Mouse (Mus musculus): ENCODE data around the gene Chil5. TPM values are rescaled to one million over a fixed set of nuclear protein-coding genes. Genes with fewer than 3 reads are reported as not detected.

Gene Chil5
- 0.16 and 0.76 TPM in 2 replicates for polyA plus RNA-seq (2012; rRNA removed; ENCODE audit: low replicate concordance)

DNA sequence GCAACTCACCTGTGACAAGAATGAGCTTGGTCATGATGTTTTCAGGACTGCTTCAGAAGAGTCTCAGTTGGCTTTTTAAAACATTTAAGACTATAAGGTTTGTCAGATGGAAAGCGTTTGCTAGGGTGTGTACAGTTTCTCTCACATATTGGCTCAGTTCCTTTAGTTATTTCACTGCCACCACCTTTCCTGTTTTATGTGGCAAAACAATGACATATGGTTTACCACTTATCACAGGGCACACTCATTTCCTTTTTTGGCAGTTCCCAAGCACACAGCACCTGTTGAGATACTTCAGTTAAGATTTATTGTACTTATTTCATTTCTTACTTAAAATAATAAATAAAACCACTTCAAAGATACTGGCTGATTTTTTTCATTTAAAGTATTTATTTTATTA, at the start of gene Chil5:
Chil5 (minus strand) TSS at position 34 of the 400 bp plus-strand sequence.

DNA sequence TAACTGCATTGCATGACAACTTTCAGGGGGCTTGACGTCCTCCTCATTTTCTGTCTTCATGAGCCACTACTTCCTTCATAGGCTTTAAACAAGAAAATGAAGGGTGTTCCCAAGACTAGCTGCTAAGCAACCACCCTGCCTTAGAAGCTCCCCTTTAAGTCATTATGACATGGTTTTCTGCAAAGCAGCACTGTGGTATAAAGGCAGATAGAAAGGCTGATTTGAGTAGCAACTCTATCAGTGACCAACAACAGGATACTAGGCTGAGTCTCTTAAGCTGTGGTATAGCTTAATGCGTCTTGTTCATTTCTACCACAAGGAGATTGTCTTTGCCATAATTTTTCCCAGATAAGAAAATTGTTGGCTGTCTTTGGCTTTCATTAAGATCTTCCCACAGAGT, 18.1 kb downstream of the Chil5 start, which contains the start of gene Pifo:
Pifo (minus strand) TSS at position 101 of the 400 bp plus-strand sequence.

DNA sequence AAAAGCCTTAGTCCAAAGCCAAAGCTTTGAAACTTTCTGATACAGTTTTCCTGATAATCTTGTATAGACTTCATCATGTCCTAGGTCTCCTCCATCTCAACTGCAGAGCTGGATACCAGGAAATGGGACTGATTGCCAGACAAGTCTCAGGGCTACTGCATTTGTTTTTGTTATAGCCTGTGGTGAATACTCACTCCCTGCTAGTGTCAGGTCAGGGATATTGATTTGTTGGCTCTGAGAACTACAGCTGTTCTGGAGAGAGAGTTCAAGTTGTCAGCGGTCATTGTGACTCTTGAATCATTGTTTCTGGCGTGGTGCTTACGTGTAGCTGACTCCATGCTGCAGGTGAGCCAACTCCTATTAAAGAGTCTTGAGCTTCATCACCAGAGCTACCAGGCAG, 59.2 kb downstream of the Chil5 start, which contains the start of gene Ovgp1:
Ovgp1 (plus strand) TSS at position 301 of the 400 bp plus-strand sequence.

Other genes with a start within 250 kb of the Chil5 start
- gene Rap1a, start 231.5 kb downstream of the Chil5 start, polyA plus RNA-seq (2012; rRNA removed; ENCODE audit: low replicate concordance) = 3.4 and 12.8 TPM in 2 replicates
- 1.6 and 2.3 TPM in 2 replicates for gene Adora3, start 162.0 kb downstream of the Chil5 start, polyA plus RNA-seq (2012; rRNA removed; ENCODE audit: low replicate concordance)
- 1.3 and 1.8 TPM in 2 replicates for gene Tmigd3, start 161.9 kb downstream of the Chil5 start, polyA plus RNA-seq (2012; rRNA removed; ENCODE audit: low replicate concordance)
- gene I830077J02Rik, start 100.2 kb downstream of the Chil5 start, polyA plus RNA-seq (2012; rRNA removed; ENCODE audit: low replicate concordance) = 1.8 and 3.0 TPM in 2 replicates
- gene Wdr77, start 73.4 kb downstream of the Chil5 start, polyA plus RNA-seq (2012; rRNA removed; ENCODE audit: low replicate concordance) = 25.3 and 60.0 TPM in 2 replicates
- gene Atp5f1, start 72.7 kb downstream of the Chil5 start, polyA plus RNA-seq (2012; rRNA removed; ENCODE audit: low replicate concordance) = 116 and 183 TPM in 2 replicates
- gene Ovgp1, start 59.1 kb downstream of the Chil5 start, polyA plus RNA-seq (2012; rRNA removed; ENCODE audit: low replicate concordance) = 1.3 and 3.0 TPM in 2 replicates
- 0.59 TPM in 1 of 2 replicates, not detected in the other for gene Pifo, start 18.2 kb downstream of the Chil5 start, polyA plus RNA-seq (2012; rRNA removed; ENCODE audit: low replicate concordance)
- 0.42 TPM in 1 of 2 replicates, not detected in the other for gene Chia1, start 80.4 kb upstream of the Chil5 start, polyA plus RNA-seq (2012; rRNA removed; ENCODE audit: low replicate concordance)
- gene Chil3, start 134.8 kb upstream of the Chil5 start, polyA plus RNA-seq (2012; rRNA removed; ENCODE audit: low replicate concordance) = 0.19 and 1.3 TPM in 2 replicates
- gene Chil4, start 186.7 kb upstream of the Chil5 start, polyA plus RNA-seq (2012; rRNA removed; ENCODE audit: low replicate concordance) = not detected in 2 replicates